Mouse (Mus musculus): ENCODE results near the gene Clic4. TPM values are rescaled to one million over a fixed set of nuclear protein-coding genes. Genes with fewer than 3 reads are reported as not detected.
A peak's percentile ranks its signal among the peaks of the same experiment; 100 is the strongest.

Gene Clic4
- 100 to 1,000 TPM; 253 to 258 TPM for total RNA-seq (2021)
- long read RNA-seq, experiment 1, full-length matches to known transcripts, result 148 of 218 reads
- long read RNA-seq, experiment 1, partial matches to known transcripts, result 5 of 218 reads
- long read RNA-seq, experiment 1, other reads (novel, unspliced or antisense), result 65 of 218 reads
- long read RNA-seq, experiment 2, full-length matches to known transcripts, result 52 of 90 reads
- long read RNA-seq, experiment 2, partial matches to known transcripts, result 6 of 90 reads
- long read RNA-seq, experiment 2, other reads (novel, unspliced or antisense), result 32 of 90 reads

GRCm38 (mm10) chr4:135272640-135273306 lies at the start of gene Clic4:
TSS of gene Clic4 (minus strand) at chr4:135272814.
- DNase-seq, result peak; percentile 99 to 100

GRCm38 (mm10) chr4:135317966-135318365 lies 45.4 kb upstream of the Clic4 start:
- DNase-seq, result peak; percentile 78 to 87

GRCm38 (mm10) chr4:135317539-135317938 lies 44.9 kb upstream of the Clic4 start:
- peak; percentile 54 to 63 for DNase-seq

GRCm38 (mm10) chr4:135315287-135315686 lies 42.7 kb upstream of the Clic4 start:
- DNase-seq, result no peak

GRCm38 (mm10) chr4:135314419-135314832 lies 41.8 kb upstream of the Clic4 start:
- no peak for DNase-seq

GRCm38 (mm10) chr4:135313761-135314241 lies 41.2 kb upstream of the Clic4 start:
- DNase-seq, result peak; percentile 75 to 81

GRCm38 (mm10) chr4:135313111-135313691 lies 40.6 kb upstream of the Clic4 start:
- DNase-seq, result peak; percentile 87 to 90

- peak in 1 of 2 experiments; percentile 93 for DNase-seq
Measured at GRCm38 (mm10) chr4:135312706-135313105, 40.1 kb upstream of the Clic4 start.

GRCm38 (mm10) chr4:135310371-135310770 lies 37.8 kb upstream of the Clic4 start:
- no peak for DNase-seq

GRCm38 (mm10) chr4:135309726-135310125 lies 37.1 kb upstream of the Clic4 start:
- no peak for DNase-seq

GRCm38 (mm10) chr4:135309112-135309659 lies 36.6 kb upstream of the Clic4 start:
- DNase-seq, result peak; percentile 29

- peak; percentile 65 to 67 for DNase-seq
Measured at GRCm38 (mm10) chr4:135306971-135307632, 34.5 kb upstream of the Clic4 start.

GRCm38 (mm10) chr4:135306533-135306932 lies 33.9 kb upstream of the Clic4 start:
- DNase-seq, result peak; percentile 81 to 89

- DNase-seq, result no peak
Measured at GRCm38 (mm10) chr4:135302261-135302660, 29.6 kb upstream of the Clic4 start.

GRCm38 (mm10) chr4:135301166-135301565 lies 28.6 kb upstream of the Clic4 start:
- DNase-seq, result no peak

- no peak for DNase-seq
Measured at GRCm38 (mm10) chr4:135300248-135301041, 27.8 kb upstream of the Clic4 start.

- no peak for DNase-seq
Measured at GRCm38 (mm10) chr4:135298680-135299079, 26.1 kb upstream of the Clic4 start.

- peak in 1 of 2 experiments; percentile 61 for DNase-seq
Measured at GRCm38 (mm10) chr4:135297931-135298546, 25.4 kb upstream of the Clic4 start.

GRCm38 (mm10) chr4:135297146-135297545 lies 24.5 kb upstream of the Clic4 start:
- DNase-seq, result peak in 1 of 2 experiments; percentile 47

- DNase-seq, result no peak
Measured at GRCm38 (mm10) chr4:135296565-135296964, 24.0 kb upstream of the Clic4 start.

- DNase-seq, result no peak
Measured at GRCm38 (mm10) chr4:135293813-135294212, 21.2 kb upstream of the Clic4 start.
